Mouse (Mus musculus): ENCODE measurements around the gene Igf1.

The Igf1 gene

DNA sequence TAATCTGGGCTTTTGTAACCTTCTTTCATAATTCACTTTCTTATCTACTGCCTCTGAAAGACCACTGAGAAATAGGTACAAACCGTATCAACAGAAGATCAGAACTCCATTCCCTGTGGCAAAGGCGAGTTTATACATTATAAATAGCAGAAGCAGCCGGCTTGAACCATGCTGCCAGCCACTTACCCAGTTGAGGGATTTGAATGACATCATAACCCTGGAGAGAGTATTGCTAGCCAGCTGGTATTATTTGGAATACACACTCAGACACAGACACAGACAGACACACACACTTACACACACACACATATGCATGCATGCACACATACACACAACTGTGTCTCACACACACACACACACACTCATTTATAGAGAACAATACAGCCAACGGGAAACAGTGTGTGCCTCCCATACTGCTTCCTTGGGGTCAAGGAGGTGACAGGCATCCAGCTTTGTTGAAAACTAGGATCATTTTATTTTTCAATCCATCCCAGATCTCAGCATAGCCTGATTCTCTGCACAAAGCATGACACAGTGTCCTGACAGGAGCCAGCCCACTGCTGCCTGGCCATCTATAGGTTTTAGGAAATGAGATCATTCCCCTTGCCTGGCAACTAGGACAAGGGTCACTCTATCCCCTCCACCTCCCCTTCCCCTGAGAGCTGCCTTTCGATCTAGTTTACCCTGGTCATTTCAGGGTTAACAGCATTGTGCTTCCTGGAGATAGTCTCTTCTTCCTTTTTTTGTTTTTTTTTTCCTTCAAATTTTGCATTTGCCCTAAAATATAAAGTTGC lies at the start of gene Igf1:
TSS of gene Igf1 (plus strand) at position 253 of the 794 bp plus-strand sequence.
- DNase-seq = no peak

DNA sequence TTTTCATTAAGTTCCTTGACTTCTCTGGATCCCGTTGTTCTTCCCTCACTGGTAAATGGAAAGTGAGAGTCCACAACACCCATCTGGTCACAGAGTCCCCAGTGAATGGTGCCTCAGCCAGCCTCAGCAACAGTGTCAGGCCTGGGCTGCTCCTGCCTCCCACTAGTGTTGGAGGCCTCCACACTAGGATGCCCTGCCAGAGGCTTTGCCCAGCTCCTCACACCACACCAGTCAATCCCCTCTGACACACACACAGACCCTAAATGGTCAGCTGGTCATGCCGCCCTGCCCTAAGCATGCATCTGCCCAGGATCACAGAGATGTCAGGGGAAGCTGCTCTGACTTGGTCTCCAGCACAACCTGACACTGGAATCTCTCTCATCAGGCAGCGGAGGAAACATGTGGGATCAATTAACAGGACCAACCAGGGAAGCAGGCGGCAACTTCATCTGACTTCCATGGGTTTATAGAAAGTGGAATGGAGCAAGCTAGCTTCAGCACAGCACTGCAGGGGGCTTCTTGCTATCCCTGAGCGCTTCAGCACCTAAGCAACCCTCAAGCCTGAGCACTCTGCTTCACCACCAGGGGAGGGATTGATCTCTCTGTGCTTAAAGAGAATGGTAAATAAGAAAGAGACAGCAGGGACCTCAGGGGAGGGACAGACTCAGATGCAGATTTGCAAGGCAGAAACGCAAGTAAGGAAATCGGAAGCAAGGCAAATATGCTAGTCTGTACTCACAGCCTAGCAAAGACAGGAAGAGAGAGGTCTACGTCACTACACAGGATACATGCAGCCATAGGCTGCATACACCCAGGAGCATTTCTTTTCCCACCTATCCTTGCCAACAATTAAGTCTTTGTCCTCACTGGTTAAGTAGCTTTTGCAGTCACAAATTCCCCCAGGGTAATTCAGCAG lies 45.6 kb upstream of the Igf1 start:
- DNase-seq = no peak

DNA sequence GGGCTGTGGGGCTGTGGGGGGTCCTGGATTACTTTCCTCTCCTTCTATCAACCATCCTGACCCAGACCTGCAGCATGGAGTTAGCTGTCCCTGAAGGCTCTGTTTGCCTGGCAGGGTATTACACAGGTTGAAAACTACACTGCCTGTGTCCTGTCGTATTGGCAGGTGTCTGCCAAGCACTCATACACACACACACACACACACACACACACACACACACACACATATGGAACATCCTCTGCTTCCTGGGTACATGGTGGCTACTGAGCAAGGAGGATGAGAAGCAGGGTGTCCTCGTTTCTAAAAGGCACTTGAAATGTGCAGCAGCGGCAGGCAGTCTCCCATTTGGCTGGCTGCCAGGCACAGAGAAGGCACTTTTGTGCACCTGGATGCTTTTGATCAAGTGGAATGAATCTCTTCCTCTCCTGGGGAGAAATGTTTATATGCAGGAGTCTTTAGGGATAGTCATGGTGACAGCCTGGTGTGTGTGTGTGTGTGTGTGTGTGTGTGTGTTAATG lies 44.9 kb upstream of the Igf1 start:
- DNase-seq = peak; percentile 15

DNA sequence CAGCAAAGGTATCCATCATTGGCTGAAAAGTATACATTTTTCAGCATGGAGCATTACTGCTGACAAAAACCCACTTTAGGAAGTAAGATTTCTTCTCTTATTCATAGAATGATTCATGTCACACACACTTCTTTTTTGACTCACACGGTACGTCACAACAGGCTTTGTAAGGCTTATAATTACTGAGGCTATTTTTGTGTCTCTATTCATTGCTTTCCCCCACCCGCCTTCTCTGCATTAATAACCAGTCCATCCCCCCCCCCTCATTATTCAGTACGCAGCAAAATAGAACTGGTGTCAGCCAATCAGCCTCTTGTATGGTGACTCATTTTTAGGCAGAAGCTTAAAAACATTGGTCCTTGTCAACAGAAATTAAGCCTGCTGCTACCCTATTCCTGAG lies 41.2 kb upstream of the Igf1 start:
- no peak for DNase-seq

DNA sequence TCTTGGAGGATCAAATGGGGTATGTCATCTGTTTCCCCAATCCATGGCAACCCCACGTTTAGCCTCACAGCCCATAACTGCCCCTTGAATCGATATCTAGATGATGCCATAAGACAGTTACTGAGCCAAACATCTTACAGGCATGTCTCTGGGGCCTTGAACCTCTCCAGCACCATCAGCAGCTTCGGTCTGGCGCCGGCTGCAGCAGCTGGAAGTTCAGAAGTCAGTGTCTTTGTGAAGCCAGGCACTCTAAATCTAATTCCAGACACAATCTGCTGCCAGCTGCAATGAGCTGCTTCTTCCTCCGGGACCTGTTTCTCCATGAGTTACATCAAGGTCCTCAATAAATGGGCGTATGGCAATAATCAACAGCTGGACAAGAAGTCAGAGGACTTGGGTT lies 40.3 kb upstream of the Igf1 start:
- DNase-seq = no peak

DNA sequence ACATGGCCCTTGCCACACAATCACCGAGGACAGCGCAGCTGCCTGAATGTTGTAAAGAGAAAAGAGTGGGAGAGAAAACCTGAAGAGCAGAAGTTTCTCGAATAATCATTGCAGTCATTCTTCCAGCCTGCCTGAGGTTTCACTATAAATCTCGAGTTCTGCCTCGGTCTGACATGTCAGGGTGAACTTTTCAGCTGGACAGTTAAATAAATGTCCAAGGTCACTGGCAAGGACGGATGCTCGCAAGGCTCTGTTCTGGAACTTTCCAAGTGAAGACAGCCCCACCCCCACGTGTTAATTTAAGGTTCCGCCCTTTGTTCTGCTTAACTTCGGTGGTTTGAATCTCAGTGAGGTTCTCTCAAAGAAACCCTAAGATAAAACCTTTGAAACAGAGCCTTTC lies 36.2 kb upstream of the Igf1 start:
- no peak for DNase-seq

DNA sequence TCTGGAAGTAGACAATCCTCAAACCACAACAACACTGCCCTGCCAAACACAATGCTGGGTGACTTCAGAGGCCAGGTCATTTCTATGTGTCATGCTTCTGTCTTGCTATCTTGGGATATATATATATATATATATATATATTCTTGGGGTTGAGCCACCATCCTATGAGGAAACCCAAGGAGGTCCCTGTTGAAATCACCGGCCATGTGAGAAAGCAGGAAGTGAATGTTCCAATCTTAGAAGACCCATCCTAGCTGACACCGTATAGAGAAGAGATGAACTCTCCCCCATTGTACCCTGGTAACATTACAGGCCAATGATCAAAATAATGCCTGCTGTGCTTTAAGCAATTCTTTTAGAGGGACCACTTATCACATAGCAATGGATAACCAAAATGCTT lies 28.1 kb upstream of the Igf1 start:
- no peak for DNase-seq

DNA sequence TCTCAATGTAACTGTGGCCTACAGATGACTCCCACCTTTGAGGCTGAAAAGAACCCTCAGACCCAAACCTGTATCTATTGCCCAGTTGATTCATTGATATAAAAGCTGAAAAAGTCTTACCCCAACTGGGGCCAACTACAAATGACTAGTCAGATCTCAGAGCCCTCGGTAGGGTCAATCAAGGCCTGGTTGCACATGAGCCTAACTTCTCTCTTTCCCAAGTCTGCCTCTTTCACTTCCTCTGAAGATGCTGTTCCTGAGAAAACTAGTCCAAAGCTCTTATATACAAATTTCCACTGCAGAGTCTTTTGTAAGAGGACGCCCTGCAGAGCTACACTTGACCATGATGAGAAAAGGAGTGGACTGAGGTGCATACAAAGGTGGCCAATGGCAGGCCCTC lies 27.4 kb upstream of the Igf1 start:
- no peak for DNase-seq

DNA sequence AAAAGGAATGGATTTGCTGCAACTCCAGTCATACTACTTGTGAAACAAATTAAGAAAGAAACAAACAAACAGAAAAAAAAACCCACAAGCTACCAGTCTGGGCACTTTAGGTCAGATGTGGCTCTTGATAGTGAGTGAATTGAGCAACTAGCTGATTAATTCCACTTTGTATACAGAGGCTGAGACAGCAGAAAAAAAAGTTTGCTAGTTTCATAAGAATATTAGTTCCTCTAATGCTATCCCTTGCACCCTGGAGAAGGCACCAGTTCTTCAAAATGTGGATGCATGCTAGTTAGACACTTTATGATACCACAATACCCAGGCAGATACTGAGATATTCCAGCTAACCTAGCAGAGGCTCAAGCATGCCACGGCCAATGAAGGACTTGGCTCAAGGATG lies 26.0 kb upstream of the Igf1 start:
- no peak for DNase-seq

DNA sequence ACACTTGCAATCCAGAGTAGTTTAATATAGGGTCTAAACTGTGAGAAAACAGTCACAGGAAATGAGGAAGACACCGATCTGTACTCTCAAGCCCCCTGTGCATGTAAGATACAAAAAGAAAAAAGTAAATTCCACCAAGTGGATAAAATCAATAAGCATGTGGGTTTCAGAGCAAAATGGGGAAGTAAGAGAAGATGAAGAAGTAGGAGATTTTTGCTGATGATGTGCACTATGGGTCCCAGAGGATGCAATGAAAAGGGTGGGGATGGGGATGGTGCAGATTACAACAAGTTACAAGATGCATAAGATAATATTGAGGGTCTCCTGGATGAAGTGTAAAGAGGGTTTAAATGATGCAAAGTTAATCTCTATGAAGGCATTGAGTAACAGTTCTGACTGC lies 18.6 kb upstream of the Igf1 start:
- no peak for DNase-seq

DNA sequence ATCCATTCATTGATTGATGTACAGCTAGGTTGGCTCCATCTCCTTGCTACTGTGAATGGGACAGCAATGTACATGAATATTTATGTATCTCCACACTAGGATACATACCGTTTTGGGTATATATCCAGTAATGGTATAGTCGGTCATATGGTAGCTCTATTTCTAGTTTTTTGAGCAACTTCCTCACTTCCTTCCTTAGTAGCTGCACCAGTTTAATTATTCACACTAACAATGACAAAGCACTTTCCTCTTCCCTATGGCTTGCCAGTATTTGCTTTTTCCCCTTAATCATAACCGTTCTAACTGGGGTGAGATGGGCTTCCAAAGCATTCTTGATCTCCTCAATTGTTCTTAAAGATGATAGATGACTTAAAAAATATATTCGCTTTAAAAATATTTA lies 15.6 kb upstream of the Igf1 start:
- DNase-seq = no peak

DNA sequence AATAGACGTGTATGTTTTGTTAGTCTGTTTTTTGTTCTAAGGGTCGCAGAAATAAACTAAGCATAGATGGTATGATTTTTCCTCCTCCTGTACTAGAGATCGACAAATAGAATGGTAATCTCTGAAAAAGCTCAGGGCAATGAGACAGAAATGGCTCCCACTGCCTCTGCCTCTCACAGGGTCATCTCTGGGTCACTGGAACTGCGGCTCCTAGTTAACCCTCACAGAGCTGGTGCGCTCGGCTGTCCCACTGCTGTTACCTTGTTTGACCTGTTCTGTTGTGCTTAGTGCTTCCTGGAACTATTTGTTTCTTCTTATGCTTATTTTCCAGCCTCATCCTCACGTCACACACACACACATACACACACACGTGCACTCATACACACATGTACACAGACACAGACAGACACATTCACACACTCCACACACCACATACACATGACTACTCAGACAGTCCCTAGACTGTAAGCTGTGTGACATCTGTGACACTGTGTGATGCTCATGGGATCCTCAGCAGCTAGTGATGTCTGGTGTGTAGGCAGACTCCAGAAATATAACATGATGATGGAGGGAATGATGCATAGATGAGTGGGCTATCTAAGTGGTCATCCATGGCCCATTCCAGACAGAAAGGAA lies 13.0 kb upstream of the Igf1 start:
- no peak for DNase-seq

DNA sequence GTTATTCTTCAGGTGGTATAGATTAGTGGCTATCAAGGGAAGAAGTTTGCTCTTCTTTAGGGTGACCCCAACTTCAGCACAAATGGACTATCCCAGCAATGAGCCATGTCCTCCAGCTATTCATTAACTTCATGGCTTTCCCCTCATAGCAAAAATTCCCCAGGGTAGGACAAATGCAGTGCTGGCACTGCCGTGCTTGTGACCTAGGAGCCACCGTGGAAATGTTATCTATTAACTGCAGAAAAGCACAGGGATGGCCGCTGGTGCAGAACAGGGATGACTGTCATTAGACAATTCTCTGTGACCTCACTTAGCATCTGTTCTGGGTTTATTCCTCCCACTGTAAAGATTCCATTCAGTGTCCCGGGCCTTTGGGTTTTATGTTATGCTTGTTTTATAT lies 10.2 kb upstream of the Igf1 start:
- DNase-seq = no peak

DNA sequence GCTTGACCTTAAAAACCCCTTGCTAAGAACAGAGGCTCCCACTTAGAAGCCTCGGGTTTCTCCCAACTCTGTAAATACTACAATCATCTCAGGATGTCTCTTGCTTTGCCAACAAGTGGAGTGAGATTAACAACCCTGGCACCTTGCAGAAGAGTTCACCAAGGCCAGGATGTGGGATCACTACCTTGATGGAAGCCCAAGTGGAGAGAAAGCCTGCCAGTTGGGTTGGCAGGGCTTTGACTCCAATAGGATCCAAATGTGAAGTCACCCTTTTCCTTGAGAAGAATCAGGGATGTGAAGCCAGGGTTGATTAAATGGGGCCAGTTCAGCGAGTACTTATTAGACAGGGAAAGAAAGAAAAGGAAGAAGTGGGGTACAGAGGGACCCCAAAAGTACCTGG lies 9.6 kb upstream of the Igf1 start:
- DNase-seq = no peak

DNA sequence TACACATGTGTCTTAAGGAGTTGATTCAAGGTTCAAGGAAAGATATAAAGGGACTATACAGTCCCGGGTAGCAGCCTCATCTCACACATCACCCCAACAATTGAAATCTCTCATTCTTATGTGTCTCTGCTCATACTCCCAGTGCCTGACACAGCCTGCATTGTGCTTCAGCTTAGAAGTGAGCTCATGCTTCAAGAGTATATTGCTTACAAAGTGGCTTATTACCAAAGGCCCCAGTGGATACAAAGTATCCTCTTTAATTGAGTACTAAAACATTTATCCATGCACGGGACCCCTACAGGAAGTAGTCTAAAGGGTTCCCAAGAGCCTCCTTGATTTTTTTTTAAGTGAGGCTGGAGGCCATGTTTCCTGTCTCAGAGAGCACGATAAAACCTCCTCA lies 6.6 kb upstream of the Igf1 start:
- no peak for DNase-seq

DNA sequence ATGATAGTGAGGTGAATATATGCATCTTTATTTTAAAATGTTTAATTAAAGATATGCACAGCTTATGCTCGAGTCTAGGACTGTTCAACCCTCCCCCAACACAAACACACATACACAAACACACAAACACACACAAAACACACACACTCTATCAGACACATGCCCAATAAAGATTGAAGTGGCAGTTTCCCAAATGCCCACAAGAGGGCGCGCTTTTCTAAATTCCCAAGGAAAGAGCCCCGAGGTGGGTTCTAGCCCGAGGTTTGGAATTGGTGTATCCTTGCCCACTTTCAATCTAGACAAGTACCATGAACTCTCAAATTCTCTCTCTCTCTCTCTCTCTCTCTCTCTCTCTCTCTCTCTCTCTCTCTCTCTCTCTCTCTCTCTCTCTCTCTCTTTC lies 3.7 kb upstream of the Igf1 start:
- DNase-seq = peak; percentile 23

DNA sequence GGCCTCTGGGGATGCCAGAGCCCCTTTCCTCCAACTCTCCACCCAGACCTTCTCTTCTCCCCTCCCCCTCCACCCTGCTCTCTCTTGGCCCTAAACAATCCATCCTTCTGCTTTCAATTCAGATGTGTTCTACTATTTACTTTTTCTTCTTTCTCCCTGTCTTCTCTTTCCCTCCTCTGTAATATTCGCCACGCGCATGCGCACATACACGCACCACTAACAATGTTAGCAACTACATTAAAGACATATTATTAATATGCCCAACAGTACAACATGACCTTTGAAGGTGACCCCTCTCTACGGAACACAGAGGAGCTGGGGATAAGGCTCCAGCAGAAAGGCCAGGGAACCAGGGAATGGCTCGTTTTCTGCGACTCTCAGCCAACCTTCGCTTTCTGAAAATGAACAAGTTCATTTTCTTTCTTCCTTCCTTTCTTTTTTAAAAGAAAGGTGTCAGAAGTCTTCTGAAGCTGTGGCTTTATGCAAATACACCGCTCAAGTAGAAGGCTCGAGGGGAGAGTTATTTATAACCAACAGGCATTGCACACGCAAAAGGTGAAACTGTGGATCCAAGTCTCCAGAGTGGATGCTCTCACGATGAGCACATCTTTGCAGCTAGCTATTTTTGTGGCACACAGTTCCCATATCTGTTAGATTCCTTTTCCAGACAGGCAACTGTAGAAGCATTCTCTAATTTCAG lies 2.5 kb upstream of the Igf1 start:
- no peak for DNase-seq

DNA sequence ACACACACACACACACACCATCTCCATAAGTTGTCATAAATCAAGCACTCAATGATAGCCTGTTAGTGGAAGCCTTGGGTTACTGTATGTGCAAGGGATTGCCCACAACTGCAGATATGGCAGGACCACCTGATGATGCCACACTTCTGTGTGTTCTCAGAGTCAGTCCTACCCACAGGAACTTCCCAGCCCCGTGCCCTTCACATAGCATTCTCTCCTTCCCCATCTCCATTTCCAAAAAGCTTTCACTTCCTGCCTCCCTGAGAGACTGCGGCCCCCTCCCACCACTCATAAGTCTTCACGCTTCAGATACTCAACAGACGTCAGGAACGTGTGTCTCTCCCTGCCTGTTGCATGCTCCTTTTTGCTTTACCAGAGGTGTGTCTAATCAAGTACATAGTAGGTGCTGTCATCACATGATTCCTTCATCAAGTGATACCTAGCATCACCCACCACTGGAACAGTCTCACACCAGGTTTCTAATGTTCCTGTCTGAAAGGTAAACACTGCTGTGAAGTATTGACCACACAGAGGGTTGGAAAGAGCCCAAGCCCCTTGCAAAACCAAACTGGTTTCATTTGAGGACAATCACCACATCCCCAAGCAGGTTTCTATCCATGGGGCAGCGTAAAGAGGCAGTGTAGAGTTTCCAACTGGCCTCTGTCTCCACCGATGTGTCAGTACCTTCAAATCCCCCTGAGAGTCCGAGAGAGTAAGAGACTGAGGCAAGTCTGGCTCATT lies 680 bp upstream of the Igf1 start:
- DNase-seq = no peak

DNA sequence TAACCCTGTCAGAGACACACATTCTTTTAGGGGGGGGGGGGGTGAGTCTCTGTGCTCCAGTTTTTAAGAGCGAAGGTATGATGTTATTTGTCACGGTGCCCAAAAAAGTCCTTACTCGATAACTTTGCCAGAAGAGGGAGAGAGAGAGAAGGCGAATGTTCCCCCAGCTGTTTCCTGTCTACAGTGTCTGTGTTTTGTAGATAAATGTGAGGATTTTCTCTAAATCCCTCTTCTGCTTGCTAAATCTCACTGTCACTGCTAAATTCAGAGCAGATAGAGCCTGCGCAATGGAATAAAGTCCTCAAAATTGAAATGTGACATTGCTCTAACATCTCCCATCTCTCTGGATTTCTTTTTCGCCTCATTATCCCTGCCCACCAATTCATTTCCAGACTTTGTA lies 874 bp downstream of the Igf1 start:
- DNase-seq = no peak

DNA sequence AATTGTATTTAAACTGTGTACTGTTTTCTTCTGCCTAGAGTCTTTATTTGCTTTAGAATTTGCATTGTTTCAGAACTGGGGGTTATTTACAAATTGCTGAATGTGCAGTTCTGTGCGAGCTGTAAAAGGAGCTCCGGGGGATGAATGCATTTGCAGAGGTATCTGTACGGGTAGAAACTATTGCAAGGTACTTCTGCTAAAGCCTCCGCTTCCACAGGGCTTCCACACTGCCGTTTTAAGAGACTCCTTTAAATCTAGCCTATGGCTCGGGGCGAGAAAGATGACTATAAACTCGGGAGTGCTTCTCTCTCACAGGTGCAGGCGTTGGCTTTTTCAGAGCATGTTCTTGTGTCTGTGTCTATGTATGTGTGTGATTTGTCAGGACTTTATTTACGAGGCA lies 1.4 kb downstream of the Igf1 start:
- DNase-seq = no peak

DNA sequence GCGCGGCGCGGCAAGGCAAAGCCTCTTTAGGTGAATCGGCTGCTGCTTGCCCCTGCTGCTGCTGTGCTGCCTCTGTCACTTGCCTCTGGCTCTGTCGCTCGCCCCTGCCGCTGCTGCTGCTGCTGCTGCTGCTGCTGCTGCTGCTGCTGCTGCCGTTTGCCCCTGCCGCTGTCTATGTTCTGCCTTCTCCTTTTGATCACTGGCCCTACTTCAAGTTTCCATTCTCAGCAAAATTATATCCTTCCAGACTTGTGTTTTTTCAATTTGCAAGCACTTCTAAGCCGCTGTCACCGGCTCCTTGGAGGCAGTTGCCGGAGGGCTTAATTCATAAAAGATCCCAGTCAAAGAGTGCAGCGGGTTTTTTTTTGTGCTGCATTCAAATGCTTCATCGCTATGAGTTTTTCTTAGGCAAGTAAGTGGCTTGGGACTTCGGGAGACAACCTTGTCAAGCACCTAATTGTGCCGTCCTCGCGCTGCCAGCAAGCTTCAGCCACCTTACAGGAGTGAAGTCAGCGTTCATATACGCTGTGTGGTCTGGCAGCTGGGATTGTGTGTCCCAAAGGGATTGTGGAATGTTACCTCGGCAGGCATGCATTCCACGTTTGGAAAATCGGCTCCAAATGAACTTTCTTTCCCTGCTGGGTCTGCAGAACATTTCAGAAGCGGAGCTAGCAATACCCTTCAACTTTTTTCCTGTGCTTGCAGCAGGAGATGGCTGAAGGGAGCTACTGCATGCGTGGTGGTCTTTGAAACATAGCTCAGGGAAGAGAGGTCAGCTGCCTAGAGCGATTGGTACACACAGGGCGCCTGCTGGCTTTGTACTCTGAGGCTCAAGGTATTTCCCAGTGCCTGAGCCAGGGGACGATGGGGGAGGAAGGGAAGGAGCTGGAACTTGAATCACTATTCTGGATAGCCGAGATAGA lies 2.4 kb downstream of the Igf1 start:
- DNase-seq = no peak

Data from right cerebral cortex, postnatal 25 days (tissue).